Mouse (Mus musculus) intestine, embryonic 15.5 days (tissue): ENCODE measurements at regions not wholly inside any gene's neighbourhood (a gene's known extent, or its start where the extent isn't known, plus 50 kb on each side); places are given as distances from the start of the nearest gene placed in this dataset.

Source experiments
- ATAC-seq: fragments of 200-750 bp; cut with Nextera tagmentation; 2 replicates; pipeline ENCODE4 v1.8.0; 2017; ENCODE audit warnings: moderate TSS enrichment, moderate library complexity
- H3K27ac ChIP-seq: fragments of 300-500 bp; sonication (generic); 2 replicates; pipeline ENCODE4 v1.5.1; 2015; ENCODE audit warnings: mild to moderate bottlenecking, inconsistent platforms
- H3K27me3 ChIP-seq: fragments of 300-500 bp; sonication (generic); replicated peaks from 2 replicates; pipeline ENCODE4 v1.6.1; 2015; ENCODE audit warnings: inconsistent platforms
- H3K36me3 ChIP-seq: fragments of 300-500 bp; sonication (generic); 2 replicates; pipeline ENCODE4 v1.6.1; 2015; ENCODE audit warnings: inconsistent platforms
- H3K4me1 ChIP-seq: fragments of 300-500 bp; sonication (generic); replicated peaks from 2 replicates; pipeline ENCODE4 v1.6.1; 2015; ENCODE audit warnings: inconsistent platforms
- H3K4me2 ChIP-seq: fragments of 300-500 bp; sonication (generic); replicated peaks from 2 replicates; pipeline ENCODE4 v1.6.1; 2015; ENCODE audit warnings: mild to moderate bottlenecking, inconsistent platforms
- H3K4me3 ChIP-seq: fragments of 300-500 bp; sonication (generic); replicated peaks from 2 replicates; pipeline ENCODE4 v1.5.1; 2015; ENCODE audit warnings: inconsistent platforms
- H3K9ac ChIP-seq: fragments of 300-500 bp; sonication (generic); 2 replicates; pipeline ENCODE4 v1.6.1; 2015; ENCODE audit warnings: inconsistent platforms
- H3K9me3 ChIP-seq: fragments of 300-500 bp; sonication (generic); 2 replicates; pipeline ENCODE4 v1.6.1; 2016; ENCODE audit warnings: inconsistent platforms
- WGBS: fragments of 180-500 bp; shearing (Covaris S2); methylation state at CpG from one replicate; pipeline ENCODE4 v1.1.7; 2015; 5-methylcytosine and 5-hydroxymethylcytosine counted together

DNA sequence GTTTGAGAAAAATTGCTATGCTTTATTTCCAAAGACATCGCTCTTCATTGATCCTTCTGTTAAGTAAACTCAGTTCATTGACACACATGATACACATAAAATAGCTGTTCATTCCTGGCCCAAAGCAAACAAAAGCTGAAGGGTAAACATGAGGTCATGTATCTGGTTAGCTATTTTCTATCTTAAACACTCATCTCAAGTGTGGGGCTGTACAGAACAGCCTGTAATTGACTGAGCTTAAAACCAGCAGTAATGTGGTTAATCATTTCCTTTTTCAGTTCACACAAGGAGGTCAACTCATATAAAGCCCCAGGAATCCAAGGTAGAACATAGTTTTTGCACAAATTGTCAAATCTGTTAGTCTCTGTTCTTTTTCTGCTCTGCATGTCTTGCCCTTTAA lies 94.5 kb downstream of the Cldn17 start:
- Histone ChIP-seq H3K4me2 (no peak overlapping the region), H3K36me3 (no peaks in the 10 kb centered on the region), H3K9me3 (no peaks in the 10 kb centered on the region), H3K27ac (no peak overlapping the region), H3K4me1 (no peaks in the 10 kb centered on the region), H3K9ac (no peak overlapping the region), H3K4me3 (no peak overlapping the region), H3K27me3 (no peaks in the 10 kb centered on the region)
- peak; percentile 97 for ATAC-seq
- 60% methylated on average over 1 of the region's 1 CpGs for WGBS

GRCm38 (mm10) chr16:88408144-88408543 lies 98.6 kb downstream of the Cldn17 start:
- Histone ChIP-seq H3K4me2 (no peak overlapping the region), H3K27ac (no peak overlapping the region), H3K36me3 (no peaks in the 10 kb centered on the region), H3K4me3 (no peak overlapping the region), H3K9me3 (no peaks in the 10 kb centered on the region), H3K4me1 (no peaks in the 10 kb centered on the region), H3K27me3 (no peaks in the 10 kb centered on the region), H3K9ac (no peak overlapping the region)
- no peak for ATAC-seq

DNA sequence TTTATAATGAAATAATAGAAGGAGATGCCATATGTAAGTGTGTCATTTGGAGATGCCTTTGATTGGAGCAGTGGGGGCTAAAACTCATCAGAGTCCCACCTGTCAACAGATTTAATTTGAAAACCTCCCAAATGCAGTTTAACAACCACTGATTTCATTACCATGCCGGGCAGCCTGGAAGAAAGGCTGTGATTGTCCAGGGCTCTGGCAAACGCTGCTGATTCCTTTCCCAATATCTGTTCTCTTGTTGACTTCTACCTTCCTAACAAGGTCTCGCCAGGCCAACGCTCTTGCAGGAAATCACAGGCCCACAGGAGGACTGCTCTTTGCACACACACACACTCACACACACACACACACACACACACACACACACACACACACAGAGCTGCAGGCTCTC lies 102.4 kb downstream of the Cldn17 start:
- Histone ChIP-seq H3K9me3 (no peaks in the 10 kb centered on the region), H3K36me3 (no peaks in the 10 kb centered on the region), H3K4me2 (no peak overlapping the region), H3K27me3 (no peaks in the 10 kb centered on the region), H3K4me1 (no peaks in the 10 kb centered on the region), H3K27ac (no peak overlapping the region), H3K9ac (no peak overlapping the region), H3K4me3 (no peak overlapping the region)
- 86% methylated on average over 4 of the region's 4 CpGs for WGBS
- ATAC-seq, result no peak

- 60% methylated on average over 3 of the region's 3 CpGs for WGBS
- no peak overlapping the region for H3K9ac ChIP-seq
- no peaks in the 10 kb centered on the region for H3K36me3 ChIP-seq
- no peaks in the 10 kb centered on the region for H3K9me3 ChIP-seq
- ATAC-seq, result no peak
- no peaks in the 10 kb centered on the region for H3K4me1 ChIP-seq
- no peaks in the 10 kb centered on the region for H3K27me3 ChIP-seq
- no peak overlapping the region for H3K27ac ChIP-seq
- no peak overlapping the region for H3K4me2 ChIP-seq
- no peak overlapping the region for H3K4me3 ChIP-seq
Observed at GRCm38 (mm10) chr16:88399881-88400280, 106.9 kb downstream of the Cldn17 start.

- no peaks in the 10 kb centered on the region for H3K27me3 ChIP-seq
- H3K9me3 ChIP-seq, result no peaks in the 10 kb centered on the region
- no peaks in the 10 kb centered on the region for H3K4me1 ChIP-seq
- H3K9ac ChIP-seq, result no peak overlapping the region
- H3K4me2 ChIP-seq, result no peak overlapping the region
- no peak overlapping the region for H3K27ac ChIP-seq
- H3K4me3 ChIP-seq, result no peak overlapping the region
- ATAC-seq, result no peak
- H3K36me3 ChIP-seq, result no peaks in the 10 kb centered on the region
- 37% methylated on average over 1 of the region's 1 CpGs for WGBS
Observed at GRCm38 (mm10) chr16:88392764-88393163, 102.7 kb upstream of the Grik1 start.

DNA sequence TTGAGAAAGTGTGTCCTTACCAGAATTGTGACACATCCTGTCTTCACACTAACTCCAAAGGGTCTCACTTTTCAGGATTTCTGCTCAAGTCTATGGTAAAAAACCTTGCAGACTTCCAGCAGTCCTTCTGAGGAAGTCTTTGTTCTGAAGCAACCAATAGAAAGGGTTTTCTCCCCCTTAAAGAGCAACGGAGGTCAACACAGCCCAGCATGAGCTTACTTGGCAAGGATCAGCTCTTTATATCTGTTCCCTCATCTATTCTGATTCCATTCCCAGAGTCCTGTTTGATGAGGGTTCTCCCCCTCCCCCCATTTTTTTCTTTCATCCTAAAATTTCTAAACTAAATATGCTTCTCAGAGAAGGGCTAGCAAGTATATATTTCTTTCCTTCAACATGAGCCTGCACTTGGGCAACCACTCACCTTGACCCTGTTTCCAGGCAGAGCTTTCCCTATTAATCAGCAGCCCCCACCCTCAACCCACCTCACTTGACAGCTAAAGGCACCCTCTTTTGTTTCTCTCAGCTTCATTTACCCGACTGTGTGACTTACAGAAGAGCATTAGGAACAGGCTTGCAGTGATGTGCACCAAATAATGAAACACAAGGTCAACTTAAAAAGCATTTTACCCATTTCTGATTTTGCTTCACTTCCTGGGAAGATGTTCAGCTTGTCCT lies 91.7 kb upstream of the Grik1 start:
- Histone ChIP-seq H3K4me1 (no peaks in the 10 kb centered on the region), H3K36me3 (no peaks in the 10 kb centered on the region), H3K27me3 (no peaks in the 10 kb centered on the region), H3K4me2 (no peak overlapping the region), H3K4me3 (no peak overlapping the region), H3K27ac (no peak overlapping the region), H3K9ac (no peak overlapping the region), H3K9me3 (no peaks in the 10 kb centered on the region)
- ATAC-seq, result no peak
- WGBS, result 21% methylated on average over 2 of the region's 2 CpGs

- Histone ChIP-seq H3K27ac (no peak overlapping the region), H3K4me2 (no peak overlapping the region), H3K9me3 (no peaks in the 10 kb centered on the region), H3K27me3 (no peaks in the 10 kb centered on the region), H3K4me3 (no peak overlapping the region), H3K36me3 (no peaks in the 10 kb centered on the region), H3K4me1 (no peaks in the 10 kb centered on the region), H3K9ac (no peak overlapping the region)
- 36% methylated on average over 5 of the region's 5 CpGs for WGBS
- ATAC-seq, result no peak
Observed at GRCm38 (mm10) chr16:88375622-88376021, 85.6 kb upstream of the Grik1 start.

- Histone ChIP-seq H3K27me3 (no peaks in the 10 kb centered on the region), H3K4me2 (no peak overlapping the region), H3K36me3 (no peaks in the 10 kb centered on the region), H3K27ac (no peak overlapping the region), H3K4me1 (no peaks in the 10 kb centered on the region), H3K9ac (no peak overlapping the region), H3K4me3 (no peak overlapping the region), H3K9me3 (no peaks in the 10 kb centered on the region)
- 22% methylated on average over 2 of the region's 2 CpGs for WGBS
- ATAC-seq, result no peak
Observed at GRCm38 (mm10) chr16:88374612-88375011, 84.5 kb upstream of the Grik1 start.

DNA sequence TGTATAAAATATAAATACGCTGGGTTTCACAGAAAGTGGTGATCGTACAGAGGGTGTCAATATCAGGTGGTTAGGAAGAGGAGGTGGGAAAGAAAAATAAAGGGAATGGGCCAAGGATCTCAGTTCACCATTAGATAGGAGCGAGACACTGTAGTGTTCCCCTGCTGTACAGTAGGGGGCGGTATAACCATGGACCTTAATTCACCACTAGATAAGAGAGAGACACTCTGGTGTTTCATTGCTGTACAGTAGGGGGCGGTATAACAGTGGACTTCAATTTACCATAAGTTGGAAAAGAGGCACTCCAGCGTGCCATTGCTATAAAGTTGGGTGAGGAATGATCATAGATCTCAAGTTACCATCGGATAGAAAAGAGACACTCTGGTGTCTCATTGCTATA lies 82.0 kb upstream of the Grik1 start:
- H3K36me3 ChIP-seq, result no peaks in the 10 kb centered on the region
- no peak overlapping the region for H3K4me3 ChIP-seq
- no peaks in the 10 kb centered on the region for H3K4me1 ChIP-seq
- no peaks in the 10 kb centered on the region for H3K9me3 ChIP-seq
- no peak overlapping the region for H3K4me2 ChIP-seq
- H3K27me3 ChIP-seq, result no peaks in the 10 kb centered on the region
- 43% methylated on average over 7 of the region's 7 CpGs for WGBS
- peak; percentile 74 for ATAC-seq
- no peak overlapping the region for H3K27ac ChIP-seq
- no peak overlapping the region for H3K9ac ChIP-seq

- ATAC-seq, result no peak
- Histone ChIP-seq H3K27me3 (no peaks in the 10 kb centered on the region), H3K27ac (no peak overlapping the region), H3K36me3 (no peaks in the 10 kb centered on the region), H3K9me3 (no peaks in the 10 kb centered on the region), H3K4me3 (no peak overlapping the region), H3K9ac (no peak overlapping the region), H3K4me2 (no peak overlapping the region), H3K4me1 (no peaks in the 10 kb centered on the region)
- 60% methylated on average over 6 of the region's 6 CpGs for whole genome bisulfite sequencing
Observed at GRCm38 (mm10) chr16:88368146-88368545, 78.1 kb upstream of the Grik1 start.

- Histone ChIP-seq H3K36me3 (no peaks in the 10 kb centered on the region), H3K9ac (no peak overlapping the region), H3K27me3 (no peaks in the 10 kb centered on the region), H3K9me3 (no peaks in the 10 kb centered on the region), H3K27ac (no peak overlapping the region), H3K4me1 (no peaks in the 10 kb centered on the region), H3K4me3 (no peak overlapping the region), H3K4me2 (no peak overlapping the region)
- ATAC-seq, result peak; percentile 77
- 63% methylated on average over 1 of the region's 1 CpGs for WGBS
Observed at GRCm38 (mm10) chr16:88367162-88367561, 77.1 kb upstream of the Grik1 start.

DNA sequence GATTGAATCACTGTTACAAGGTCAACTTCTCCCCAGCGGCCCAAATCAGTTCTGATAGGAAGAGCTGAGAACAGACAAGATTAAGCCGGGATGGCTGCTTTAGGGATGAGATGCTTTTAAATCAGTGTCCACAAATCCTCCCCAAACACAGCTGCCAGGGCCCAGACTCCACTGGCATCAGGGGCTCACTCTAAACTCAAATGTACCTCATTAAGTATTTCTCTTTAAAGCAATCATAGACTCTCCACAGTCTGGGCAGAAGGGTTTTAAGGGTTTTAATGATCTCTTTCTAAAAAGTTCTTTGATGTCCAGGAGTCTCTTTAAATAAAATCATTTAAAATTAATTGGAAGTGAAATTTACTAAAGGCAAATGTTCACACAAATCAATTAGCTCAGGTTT lies 70.0 kb upstream of the Grik1 start:
- H3K27me3 ChIP-seq, result no peaks in the 10 kb centered on the region
- no peak overlapping the region for H3K4me3 ChIP-seq
- no peak overlapping the region for H3K4me2 ChIP-seq
- no peak for ATAC-seq
- no peak overlapping the region for H3K9ac ChIP-seq
- H3K36me3 ChIP-seq, result no peaks in the 10 kb centered on the region
- WGBS, result 37% methylated on average over 2 of the region's 2 CpGs
- H3K27ac ChIP-seq, result no peak overlapping the region
- H3K4me1 ChIP-seq, result no peaks in the 10 kb centered on the region
- H3K9me3 ChIP-seq, result no peaks in the 10 kb centered on the region
